Mouse (Mus musculus) hindbrain, embryonic 16.5 days (tissue): Measurements from ENCODE around the gene Scn8a. TPM values are rescaled to one million over a fixed set of nuclear protein-coding genes. Genes with fewer than 3 reads are reported as not detected.
A peak's percentile ranks its signal among the peaks of the same experiment; 100 is the strongest.

Source experiments
- ATAC-seq: fragments of 200-750 bp; cut with Nextera tagmentation; 2 replicates; pipeline ENCODE4 v1.8.0; 2017; ENCODE audit warnings: moderate TSS enrichment, moderate library complexity
- H3K27ac ChIP-seq: fragments of 300-500 bp; sonication (generic); 2 replicates; pipeline ENCODE4 v1.5.1; 2014; ENCODE audit warnings: low read depth, mild to moderate bottlenecking, control low read depth, low read length, moderate library complexity
- H3K27me3 ChIP-seq: fragments of 300-500 bp; sonication (generic); replicated peaks from 2 replicates; pipeline ENCODE4 v1.6.1; 2014; ENCODE audit warnings: low read length; ENCODE audit not compliant: control insufficient read depth, insufficient read depth
- H3K36me3 ChIP-seq: fragments of 300-500 bp; sonication (generic); 2 replicates; pipeline ENCODE4 v1.6.1; 2014; ENCODE audit warnings: mild to moderate bottlenecking, low read length, moderate library complexity, mixed read lengths; ENCODE audit not compliant: control insufficient read depth, insufficient read depth
- H3K4me1 ChIP-seq: fragments of 300-500 bp; sonication (generic); 2 replicates; pipeline ENCODE4 v1.6.1; 2014; ENCODE audit warnings: low read depth, low read length; ENCODE audit not compliant: control insufficient read depth, insufficient read depth
- H3K4me2 ChIP-seq: fragments of 300-500 bp; sonication (generic); 2 replicates; pipeline ENCODE4 v1.6.1; 2014; ENCODE audit warnings: mild to moderate bottlenecking, low read length, control low read depth, moderate library complexity
- H3K4me3 ChIP-seq: fragments of 300-500 bp; sonication (generic); 2 replicates; pipeline ENCODE4 v1.5.1; 2014; ENCODE audit warnings: mild to moderate bottlenecking, low read length, control low read depth, moderate library complexity
- H3K9ac ChIP-seq: fragments of 300-500 bp; sonication (generic); 2 replicates; pipeline ENCODE4 v1.6.1; 2014; ENCODE audit warnings: low read depth, mild to moderate bottlenecking, control low read depth, low read length, moderate library complexity
- H3K9me3 ChIP-seq: fragments of 300-500 bp; sonication (generic); 2 replicates; pipeline ENCODE4 v1.6.1; 2014; ENCODE audit warnings: mild to moderate bottlenecking, low read length, moderate library complexity; ENCODE audit not compliant: control insufficient read depth
- WGBS: fragments of 180-500 bp; shearing (Covaris S2); extraction: QIAGEN DNeasy Blood & Tissue Kit; methylation state at CpG from one replicate; pipeline ENCODE4 v1.1.7; 2014; 5-methylcytosine and 5-hydroxymethylcytosine counted together
- polyA plus RNA-seq: library from polyadenylated mRNA; unstranded; fragments of >200 nt; fragmentation: Nextera tagmentation; extraction: Ambion mirVana; gene quantifications from 2 replicates; pipeline ENCODE4 v1.2.1, GENCODE M21; 2015

Scn8a gene
- polyA plus RNA-seq, 1 experiment from 2014 or later, result 11.6 TPM

DNA sequence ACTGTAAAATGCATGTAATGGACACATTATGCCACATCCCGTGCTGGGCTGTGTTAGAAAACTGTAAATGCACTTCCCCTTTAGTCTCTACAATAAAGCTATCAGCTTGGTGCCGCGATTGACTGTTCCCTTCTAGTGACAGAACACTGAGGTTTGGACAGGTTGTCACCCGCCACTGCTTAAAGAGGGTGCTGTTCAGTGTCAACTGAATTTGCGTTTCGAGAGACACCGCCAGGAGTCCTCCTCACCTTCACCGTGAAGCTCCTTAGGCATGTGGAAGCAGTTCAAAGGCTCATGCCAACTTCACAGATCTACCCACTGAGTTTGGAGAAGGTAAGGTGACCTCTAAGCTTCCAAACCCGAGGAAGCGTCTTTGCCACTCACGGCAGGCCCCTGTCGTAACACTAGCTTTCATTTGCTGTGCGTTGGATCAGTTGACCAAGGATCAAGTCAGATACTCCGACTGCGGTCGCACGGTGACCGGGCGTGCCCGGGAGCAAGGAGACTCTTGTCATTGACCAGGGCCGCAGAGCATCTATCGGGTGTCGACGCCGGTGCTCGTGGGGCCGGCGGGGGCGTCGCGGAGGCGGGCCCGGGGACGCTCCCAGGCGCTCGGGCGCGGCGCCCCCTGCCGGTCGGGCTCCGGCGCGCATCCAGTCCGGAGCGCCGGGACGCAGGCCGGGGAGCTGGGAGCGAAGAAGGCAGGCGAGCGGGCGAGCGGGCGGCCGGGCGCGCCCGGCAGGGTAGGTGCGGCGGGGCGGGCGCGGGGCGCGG lies 530 bp downstream of the Scn8a start:
- ATAC-seq, result peak; percentile 77
- Histone ChIP-seq H3K36me3 (no peaks in the 10 kb centered on the region), H3K4me2 (peak overlapping the region; percentile 76), H3K9ac (peak overlapping the region; percentile 80), H3K9me3 (no peaks in the 10 kb centered on the region), H3K27ac (peak overlapping the region; percentile 85), H3K27me3 (no peaks in the 10 kb centered on the region; the same call in 1 of the 2 replicates), H3K4me1 (peaks cover 20% of the 10 kb centered on the region), H3K4me3 (peak overlapping the region; percentile 94)
- 5% methylated on average over 32 of the region's 66 CpGs for WGBS

DNA sequence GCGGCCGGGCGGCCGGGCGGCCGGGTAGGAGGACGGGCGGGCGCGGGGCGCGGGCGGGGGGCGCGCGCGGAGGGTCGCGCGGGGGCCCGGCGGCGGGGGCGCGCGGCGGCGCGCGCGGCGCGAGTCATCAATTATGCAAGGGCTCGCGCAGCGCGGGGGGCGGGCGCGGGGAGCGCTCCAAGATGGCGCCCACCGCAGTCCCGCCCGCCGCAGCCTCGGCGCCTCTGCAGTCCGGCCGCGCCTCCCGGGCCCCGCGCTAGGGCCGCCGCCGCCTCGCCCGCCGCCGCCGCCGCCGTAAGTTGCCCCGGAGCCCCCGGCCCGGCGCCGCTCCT lies 1.1 kb downstream of the Scn8a start:
- H3K9ac ChIP-seq, result peak overlapping the region; percentile 99
- peak overlapping the region; percentile 90 for H3K27ac ChIP-seq
- H3K9me3 ChIP-seq, result no peaks in the 10 kb centered on the region
- peaks cover 20% of the 10 kb centered on the region for H3K4me1 ChIP-seq
- H3K36me3 ChIP-seq, result no peaks in the 10 kb centered on the region
- ATAC-seq, result peak; percentile 66
- H3K4me3 ChIP-seq, result peak overlapping the region; percentile 94
- no peaks in the 10 kb centered on the region; the same call in 1 of the 2 replicates for H3K27me3 ChIP-seq
- WGBS, result 2% methylated on average over 19 of the region's 69 CpGs
- peak overlapping the region; percentile 76 for H3K4me2 ChIP-seq

DNA sequence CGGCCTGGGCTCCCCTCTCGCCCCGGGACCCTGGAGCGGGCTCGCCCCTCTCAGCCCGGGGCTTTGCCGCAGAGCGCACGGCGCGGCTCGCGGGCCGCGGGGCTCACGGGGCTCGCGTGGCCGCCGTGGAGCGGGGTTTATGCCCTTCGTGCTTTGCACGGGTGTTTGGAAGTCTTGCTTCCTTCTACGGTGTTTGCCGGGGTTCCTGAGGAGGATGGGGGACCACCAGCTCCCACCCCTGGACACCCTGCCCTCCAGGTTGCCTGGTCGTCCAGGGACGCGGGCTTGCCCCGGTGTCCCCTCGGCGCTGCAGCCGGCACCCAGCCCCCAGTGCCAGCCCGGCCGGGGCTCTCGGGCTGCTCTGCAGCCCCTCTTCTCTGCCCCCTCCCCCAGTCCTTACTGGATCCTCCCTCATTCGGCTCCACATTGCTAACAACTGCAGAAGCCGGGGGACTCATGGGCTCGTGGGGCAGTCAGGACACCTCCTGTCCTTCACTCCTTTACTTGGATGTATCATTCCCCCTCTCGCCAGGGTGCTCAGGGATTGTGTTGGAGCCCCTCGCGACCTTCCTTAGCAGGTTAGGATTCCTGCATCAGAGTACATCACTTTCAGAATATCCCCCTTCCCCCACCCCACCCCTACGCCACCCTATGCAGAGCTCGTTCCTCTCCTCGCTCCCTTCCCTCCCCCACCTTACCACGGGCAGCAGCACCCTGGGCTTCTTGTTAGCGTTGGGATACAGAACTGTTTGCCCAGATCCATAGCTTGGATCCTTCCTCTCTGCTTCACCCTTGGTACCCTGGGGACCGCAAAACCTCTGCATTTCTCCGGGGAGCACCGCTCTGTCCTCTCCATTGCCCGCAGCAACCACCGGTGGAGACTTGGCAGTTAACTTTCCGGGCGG lies 1.7 kb downstream of the Scn8a start:
- Histone ChIP-seq H3K9me3 (no peaks in the 10 kb centered on the region), H3K4me2 (peak overlapping the region; percentile 76), H3K9ac (peak overlapping the region; percentile 99), H3K36me3 (no peaks in the 10 kb centered on the region), H3K4me3 (peak overlapping the region; percentile 94), H3K27ac (peak overlapping the region; percentile 90), H3K27me3 (no peaks in the 10 kb centered on the region; the same call in 1 of the 2 replicates), H3K4me1 (peaks cover 20% of the 10 kb centered on the region)
- peak; percentile 67 for ATAC-seq
- under 1% methylated on average over 45 of the region's 53 CpGs for WGBS

DNA sequence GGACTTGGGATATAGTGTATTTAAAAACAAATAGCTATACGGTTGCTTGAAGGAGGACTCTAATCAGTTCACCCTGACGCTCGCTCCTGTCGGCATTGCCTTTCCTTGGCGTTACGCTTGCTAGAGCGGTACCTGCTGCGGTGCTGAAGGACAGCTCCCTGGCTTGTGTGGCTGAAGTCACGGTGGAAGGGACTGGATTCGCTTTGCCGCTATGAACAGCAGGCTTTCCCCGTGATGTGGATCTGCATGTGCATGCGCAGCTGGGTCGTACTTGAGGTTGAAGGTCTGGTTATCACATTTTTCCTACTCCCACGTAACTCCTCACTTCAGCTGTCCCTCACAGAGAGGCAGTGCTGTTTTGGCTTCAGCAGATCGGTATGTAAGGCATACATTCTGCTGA lies 3.5 kb downstream of the Scn8a start:
- peak overlapping the region; percentile 94 for H3K4me3 ChIP-seq
- 4% methylated on average over 16 of the region's 16 CpGs for WGBS
- no peaks in the 10 kb centered on the region for H3K9me3 ChIP-seq
- peak overlapping the region; percentile 25; the same call in 1 of the 2 replicates for H3K9ac ChIP-seq
- peaks cover 22% of the 10 kb centered on the region for H3K4me1 ChIP-seq
- peak overlapping the region; percentile 76 for H3K4me2 ChIP-seq
- no peak overlapping the region for H3K27ac ChIP-seq
- no peaks in the 10 kb centered on the region; the same call in 1 of the 2 replicates for H3K27me3 ChIP-seq
- no peak for ATAC-seq
- no peaks in the 10 kb centered on the region for H3K36me3 ChIP-seq

DNA sequence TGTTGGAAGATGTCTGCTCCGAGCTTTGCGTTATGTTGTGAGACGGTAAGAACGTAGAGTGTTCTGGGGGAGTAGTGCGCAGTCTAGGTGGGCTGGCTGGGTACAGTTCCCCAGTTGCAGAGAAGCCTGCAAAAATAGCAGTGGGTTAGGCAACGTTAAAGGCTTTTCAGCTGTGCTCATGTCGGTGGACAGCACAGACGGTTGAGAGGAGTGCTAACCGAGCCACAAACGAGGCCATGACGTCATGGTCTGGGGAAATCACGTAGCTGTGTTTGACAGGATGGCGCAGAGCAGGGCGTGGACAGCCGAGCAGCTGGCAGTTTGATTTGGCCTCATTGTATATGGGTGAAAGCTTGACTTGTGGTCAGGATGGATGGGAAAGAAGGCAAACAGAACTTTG lies 9.4 kb downstream of the Scn8a start:
- Histone ChIP-seq H3K27me3 (no peaks in the 10 kb centered on the region), H3K36me3 (no peaks in the 10 kb centered on the region), H3K4me1 (0 out of 2 replicates have a peak, but pooled peaks cover 2% of the 10 kb centered on the region), H3K9ac (no peak overlapping the region), H3K4me3 (no peak overlapping the region), H3K27ac (no peak overlapping the region), H3K4me2 (no peak overlapping the region), H3K9me3 (no peaks in the 10 kb centered on the region)
- WGBS, result 62% methylated on average over 15 of the region's 15 CpGs
- ATAC-seq, result no peak

DNA sequence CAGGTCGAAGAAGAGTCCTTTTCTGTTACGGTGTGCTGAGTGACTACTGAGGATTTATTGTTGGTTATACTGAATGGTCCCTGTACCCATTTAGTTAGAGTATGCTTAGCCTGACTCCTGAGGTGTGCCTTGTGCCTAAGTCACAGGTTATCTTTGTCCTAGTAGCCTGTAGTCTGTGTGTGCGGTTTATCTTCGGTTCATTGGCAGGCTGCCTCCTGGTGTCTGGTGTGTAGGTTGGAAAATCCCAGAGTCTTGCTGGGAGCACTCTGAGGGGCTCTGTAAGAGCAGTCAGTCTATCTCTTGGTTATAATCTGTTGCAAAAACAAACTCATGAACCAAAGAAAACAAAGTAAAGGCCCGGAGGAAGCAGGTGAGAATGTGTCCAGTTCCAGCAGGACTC lies 11.7 kb downstream of the Scn8a start:
- Histone ChIP-seq H3K9me3 (no peaks in the 10 kb centered on the region), H3K4me2 (no peak overlapping the region), H3K9ac (no peak overlapping the region), H3K27me3 (no peaks in the 10 kb centered on the region), H3K36me3 (no peaks in the 10 kb centered on the region), H3K27ac (no peak overlapping the region), H3K4me3 (no peak overlapping the region), H3K4me1 (0 out of 2 replicates have a peak, but pooled peaks cover 2% of the 10 kb centered on the region)
- WGBS, result 82% methylated on average over 5 of the region's 5 CpGs
- no peak for ATAC-seq

DNA sequence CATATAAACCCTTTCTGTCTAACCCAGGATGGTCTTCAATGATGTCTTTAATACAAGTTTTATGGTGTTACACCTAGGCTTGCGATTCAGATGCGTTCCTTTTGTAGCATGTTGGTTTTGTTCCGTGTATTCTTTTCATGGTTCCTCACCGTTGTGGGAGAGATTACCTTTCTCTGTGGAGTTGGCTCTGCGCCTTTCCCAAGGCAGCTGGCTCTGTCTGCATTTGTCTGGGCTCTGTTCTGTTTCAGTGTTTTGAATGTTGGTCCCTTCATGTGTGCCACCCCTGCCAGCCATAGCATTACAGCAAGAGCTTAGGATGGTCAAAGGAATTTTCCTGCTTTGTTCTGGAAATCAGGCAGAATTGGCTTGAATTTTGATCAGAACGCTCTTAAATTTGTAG lies 14.8 kb downstream of the Scn8a start:
- no peaks in the 10 kb centered on the region for H3K36me3 ChIP-seq
- H3K4me2 ChIP-seq, result no peak overlapping the region
- H3K27me3 ChIP-seq, result no peaks in the 10 kb centered on the region
- 0 out of 2 replicates have a peak, but pooled peaks cover 3% of the 10 kb centered on the region for H3K9me3 ChIP-seq
- WGBS, result 87% methylated on average over 6 of the region's 6 CpGs
- H3K27ac ChIP-seq, result no peak overlapping the region
- H3K4me3 ChIP-seq, result no peak overlapping the region
- H3K4me1 ChIP-seq, result no peaks in the 10 kb centered on the region
- ATAC-seq, result no peak
- no peak overlapping the region for H3K9ac ChIP-seq

DNA sequence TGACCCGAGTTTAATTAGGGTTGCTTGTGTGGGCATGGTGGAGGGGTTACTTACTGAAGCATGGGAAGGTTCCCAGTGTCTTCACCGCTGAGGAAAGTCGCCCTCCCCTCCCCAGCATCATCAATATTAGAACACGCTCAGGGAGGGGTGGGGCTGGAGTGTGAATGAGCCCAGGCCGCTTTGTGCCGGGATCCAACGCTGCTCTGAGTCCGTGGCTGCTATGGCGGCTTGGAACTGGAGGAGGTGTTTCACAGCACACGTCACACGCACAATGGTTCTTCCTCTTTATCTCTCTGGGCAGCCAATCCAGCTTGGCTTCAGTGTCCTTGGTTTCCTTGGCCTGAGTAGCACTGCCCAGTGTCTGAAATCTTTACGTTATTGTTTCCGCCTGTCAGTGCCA lies 22.3 kb downstream of the Scn8a start:
- Histone ChIP-seq H3K9me3 (peaks cover 14% of the 10 kb centered on the region), H3K36me3 (peaks cover 9% of the 10 kb centered on the region), H3K9ac (no peak overlapping the region), H3K27me3 (no peaks in the 10 kb centered on the region), H3K4me3 (no peak overlapping the region), H3K27ac (no peak overlapping the region), H3K4me2 (peak overlapping the region; percentile 35), H3K4me1 (peaks cover 3% of the 10 kb centered on the region; the same call in 1 of the 2 replicates)
- WGBS, result 39% methylated on average over 13 of the region's 13 CpGs
- ATAC-seq, result 0 out of 2 replicates have a peak, but pooled peaks have one; percentile 37

DNA sequence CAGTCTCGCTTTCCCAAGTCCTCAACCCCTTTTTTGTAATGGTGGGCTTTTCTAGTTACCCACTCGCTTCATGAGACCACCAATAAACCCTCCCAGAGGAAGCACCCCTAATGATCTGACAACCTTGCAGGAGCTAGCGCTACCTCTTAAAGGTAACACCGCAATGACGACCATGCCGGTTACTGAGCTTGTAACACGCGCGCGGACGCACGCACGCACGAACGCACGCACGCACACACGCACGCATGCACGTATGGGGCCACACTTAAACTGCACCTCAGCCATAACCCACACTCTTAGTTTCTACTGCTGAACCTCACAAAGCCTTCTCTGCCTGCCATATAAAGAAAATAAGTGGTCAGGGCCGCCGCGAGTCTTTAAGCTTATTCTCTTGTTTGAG lies 26.8 kb downstream of the Scn8a start:
- H3K4me2 ChIP-seq, result no peak overlapping the region
- no peaks in the 10 kb centered on the region for H3K27me3 ChIP-seq
- no peak overlapping the region for H3K27ac ChIP-seq
- peaks cover 14% of the 10 kb centered on the region for H3K9me3 ChIP-seq
- H3K9ac ChIP-seq, result no peak overlapping the region
- WGBS, result 98% methylated on average over 23 of the region's 23 CpGs
- peaks cover 3% of the 10 kb centered on the region; the same call in 1 of the 2 replicates for H3K4me1 ChIP-seq
- no peak overlapping the region for H3K4me3 ChIP-seq
- ATAC-seq, result no peak
- H3K36me3 ChIP-seq, result peaks cover 14% of the 10 kb centered on the region
